Mouse (Mus musculus): Measurements from ENCODE around the gene Mboat1.

Gene Mboat1

GRCm38 (mm10) chr13:30136243-30136922, at the start of gene Mboat1:
Gene Mboat1, plus strand, starts transcription at chr13:30136489.
- peak; percentile 29 for DNase-seq

GRCm38 (mm10) chr13:30093086-30093485, 43.2 kb upstream of the Mboat1 start:
- DNase-seq, result no peak

- DNase-seq, result no peak
Measured at GRCm38 (mm10) chr13:30095851-30096250, 40.4 kb upstream of the Mboat1 start.

GRCm38 (mm10) chr13:30096536-30096935, 39.8 kb upstream of the Mboat1 start:
- DNase-seq, result no peak

GRCm38 (mm10) chr13:30109001-30109600, 27.2 kb upstream of the Mboat1 start:
- no peak for DNase-seq

GRCm38 (mm10) chr13:30115792-30116191, 20.5 kb upstream of the Mboat1 start:
- DNase-seq, result no peak

- DNase-seq, result no peak
Measured at GRCm38 (mm10) chr13:30136923-30137629, 787 bp downstream of the Mboat1 start.

GRCm38 (mm10) chr13:30137951-30138350, 1.7 kb downstream of the Mboat1 start:
- no peak for DNase-seq

GRCm38 (mm10) chr13:30140149-30140548, 3.9 kb downstream of the Mboat1 start:
- DNase-seq, result no peak

GRCm38 (mm10) chr13:30140646-30141045, 4.4 kb downstream of the Mboat1 start:
- DNase-seq, result no peak

GRCm38 (mm10) chr13:30141996-30142395, 5.7 kb downstream of the Mboat1 start:
- no peak for DNase-seq

- DNase-seq, result no peak
Measured at GRCm38 (mm10) chr13:30146468-30146867, 10.2 kb downstream of the Mboat1 start.

- no peak for DNase-seq
Measured at GRCm38 (mm10) chr13:30154264-30154663, 18.0 kb downstream of the Mboat1 start.

GRCm38 (mm10) chr13:30159626-30160025, 23.3 kb downstream of the Mboat1 start:
- DNase-seq, result no peak

- no peak for DNase-seq
Measured at GRCm38 (mm10) chr13:30163521-30163920, 27.2 kb downstream of the Mboat1 start.

GRCm38 (mm10) chr13:30166138-30167090, 30.1 kb downstream of the Mboat1 start:
- peak; percentile 12 for DNase-seq

GRCm38 (mm10) chr13:30167499-30167898, 31.2 kb downstream of the Mboat1 start:
- DNase-seq, result no peak

- DNase-seq, result no peak
Measured at GRCm38 (mm10) chr13:30168803-30169202, 32.5 kb downstream of the Mboat1 start.

GRCm38 (mm10) chr13:30170061-30170460, 33.8 kb downstream of the Mboat1 start:
- DNase-seq, result no peak

GRCm38 (mm10) chr13:30174586-30174985, 38.3 kb downstream of the Mboat1 start:
- no peak for DNase-seq

GRCm38 (mm10) chr13:30177356-30177755, 41.1 kb downstream of the Mboat1 start:
- DNase-seq, result no peak

- DNase-seq, result no peak
Measured at GRCm38 (mm10) chr13:30185549-30185948, 49.3 kb downstream of the Mboat1 start.

GRCm38 (mm10) chr13:30185959-30186358, 49.7 kb downstream of the Mboat1 start:
- peak; percentile 20 for DNase-seq

All from layer of hippocampus, adult 9-11 months (tissue).